Mouse (Mus musculus) liver (tissue): ENCODE data around the gene Tspan9.
A peak's percentile ranks its signal among the peaks of the same experiment; 100 is the strongest.

ENCODE experiments used
- DNase-seq: peaks from one replicate; pipeline ENCODE4 v3.0.0-alpha.2; 2020; ENCODE audit warnings: mixed read lengths

Gene Tspan9

GRCm38 (mm10) chr6:128099871-128100270 lies 43.5 kb downstream of the Tspan9 start:
- no peak for DNase-seq

- DNase-seq: no peak
Observed at GRCm38 (mm10) chr6:128099190-128099589, 44.2 kb downstream of the Tspan9 start.

GRCm38 (mm10) chr6:128096521-128096920 lies 46.9 kb downstream of the Tspan9 start:
- no peak for DNase-seq

GRCm38 (mm10) chr6:128095906-128096305 lies 47.5 kb downstream of the Tspan9 start:
- DNase-seq: no peak

- no peak for DNase-seq
Observed at GRCm38 (mm10) chr6:128095131-128095530, 48.3 kb downstream of the Tspan9 start.

- no peak for DNase-seq
Observed at GRCm38 (mm10) chr6:128093856-128094628, 49.4 kb downstream of the Tspan9 start.

GRCm38 (mm10) chr6:128092621-128093020 lies 50.8 kb downstream of the Tspan9 start:
- no peak for DNase-seq

- no peak for DNase-seq
Observed at GRCm38 (mm10) chr6:128091833-128092166, 51.6 kb downstream of the Tspan9 start.

GRCm38 (mm10) chr6:128090985-128091832 lies 52.2 kb downstream of the Tspan9 start:
- no peak for DNase-seq

GRCm38 (mm10) chr6:128089770-128090702 lies 53.4 kb downstream of the Tspan9 start:
- peak; percentile 32 for DNase-seq

- DNase-seq: no peak
Observed at GRCm38 (mm10) chr6:128088746-128089523, 54.5 kb downstream of the Tspan9 start.

GRCm38 (mm10) chr6:128085488-128086066 lies 57.8 kb downstream of the Tspan9 start:
- no peak for DNase-seq

- no peak for DNase-seq
Observed at GRCm38 (mm10) chr6:128083305-128083704, 60.1 kb downstream of the Tspan9 start.

GRCm38 (mm10) chr6:128081781-128082180 lies 61.6 kb downstream of the Tspan9 start:
- no peak for DNase-seq

GRCm38 (mm10) chr6:128081293-128081692 lies 62.1 kb downstream of the Tspan9 start:
- DNase-seq: no peak

GRCm38 (mm10) chr6:128079576-128080224 lies 63.7 kb downstream of the Tspan9 start:
- no peak for DNase-seq

GRCm38 (mm10) chr6:128078508-128078907 lies 64.9 kb downstream of the Tspan9 start:
- peak; percentile 50 for DNase-seq

GRCm38 (mm10) chr6:128076104-128077020 lies 67.0 kb downstream of the Tspan9 start:
- no peak for DNase-seq

- DNase-seq: no peak
Observed at GRCm38 (mm10) chr6:128075453-128076003, 67.9 kb downstream of the Tspan9 start.
